Mouse (Mus musculus): ENCODE measurements at regions not wholly inside any gene's neighbourhood (a gene's known extent, or its start where the extent isn't known, plus 50 kb on each side); places are given as distances from the start of the nearest gene placed in this dataset.

DNA sequence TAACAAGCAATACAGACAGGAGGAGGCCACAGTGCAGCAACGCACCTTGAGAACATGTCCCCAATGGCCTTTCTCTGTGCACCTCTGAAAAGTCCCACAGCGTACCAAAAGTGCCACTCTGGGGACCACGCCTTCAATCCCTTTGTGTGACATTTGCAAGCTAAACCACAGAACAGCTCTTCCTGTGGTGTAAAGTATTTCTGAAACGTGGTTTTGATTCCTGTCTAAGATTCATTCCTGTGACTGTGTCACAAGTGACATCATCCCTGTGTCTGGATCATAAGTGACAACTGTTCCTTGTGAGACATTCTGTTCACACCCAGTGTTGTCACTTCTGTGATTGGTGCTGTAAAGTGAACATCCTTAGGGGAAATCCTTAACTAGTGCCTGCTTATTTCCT is 251.6 kb upstream of the Bmper start:
- TF ChIP-seq POLR2A (IDR thresholded peaks at IDR 0.05; ENCODE audit: borderline replicate concordance, insufficient read depth, low read length) (no peak), CTCF (IDR thresholded peaks at IDR 0.05; ENCODE audit: borderline replicate concordance, insufficient read depth, low read depth, low read length) (no peak)
